Mouse (Mus musculus) forelimb bud, embryonic 11.5 days (tissue): ENCODE data around the gene Jun.

Experiments used
- DNase-seq: peaks from one replicate; pipeline ENCODE4 v3.0.0-alpha.2; 2012; ENCODE audit warnings: low read depth, low spot score

Gene Jun

DNA sequence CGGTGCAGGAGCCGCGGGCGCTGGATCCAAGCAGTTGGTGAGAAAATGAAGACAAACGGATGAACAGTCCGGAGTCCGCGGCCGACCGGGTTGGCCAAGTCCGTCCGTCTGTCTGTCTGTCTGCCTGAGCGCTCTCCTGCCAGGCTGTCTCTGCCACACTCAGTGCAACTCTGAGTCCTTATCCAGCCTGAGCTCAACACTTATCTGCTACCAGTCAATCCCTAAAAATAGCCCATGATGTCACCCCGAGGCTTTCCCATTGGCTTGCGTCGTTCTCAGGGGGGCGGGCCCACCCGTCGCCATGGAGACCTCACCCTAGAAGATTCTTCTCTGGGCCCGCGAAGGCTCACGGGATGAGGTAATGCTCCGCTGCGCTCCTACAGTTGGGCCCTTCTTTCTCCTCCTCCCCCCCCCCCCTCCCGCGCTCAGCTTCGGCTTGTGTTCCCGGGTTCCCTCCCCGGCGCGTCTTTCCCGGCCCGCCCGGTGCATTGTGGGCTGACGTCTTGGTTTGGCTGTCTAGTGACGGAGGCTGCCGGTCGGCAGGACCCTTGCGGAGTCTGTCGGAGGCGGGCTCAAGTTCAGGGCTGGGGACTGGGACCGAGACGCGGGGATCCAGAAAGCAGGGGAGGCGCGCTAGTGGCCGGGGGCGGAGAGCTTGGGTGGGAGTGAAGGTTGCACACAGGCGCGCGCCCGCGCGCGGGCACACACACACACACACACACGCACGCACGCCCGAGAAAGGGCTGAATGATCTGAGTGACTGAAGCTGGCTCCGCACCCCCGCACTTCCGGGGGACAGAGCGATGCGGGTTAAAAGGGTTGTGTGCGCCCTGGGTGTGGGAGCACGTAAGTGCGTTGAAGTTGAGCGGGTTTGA lies at the start of gene Jun:
TSS of gene Jun (minus strand) at position 198 of the 875 bp plus-strand sequence.
- DNase-seq: peak; percentile 98

DNA sequence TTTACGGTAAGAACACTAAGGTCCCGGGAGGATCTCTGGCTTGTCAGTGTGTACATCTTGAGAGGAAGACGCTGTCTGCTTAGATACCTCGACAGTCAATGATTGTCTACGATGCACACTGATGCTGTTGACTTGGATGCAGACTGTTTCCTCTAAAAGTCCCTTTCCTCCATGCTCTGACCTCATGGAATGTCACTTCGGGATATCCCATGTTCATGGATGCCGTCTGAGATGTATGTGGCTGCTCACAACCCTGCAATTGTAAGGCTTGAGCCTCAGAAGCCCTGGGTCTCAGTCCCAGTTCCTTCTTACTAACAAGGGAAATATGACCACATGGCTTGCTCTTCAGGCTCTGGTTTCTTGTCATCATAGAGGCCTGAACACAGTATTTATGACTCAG lies 49.7 kb upstream of the Jun start:
- DNase-seq: no peak

DNA sequence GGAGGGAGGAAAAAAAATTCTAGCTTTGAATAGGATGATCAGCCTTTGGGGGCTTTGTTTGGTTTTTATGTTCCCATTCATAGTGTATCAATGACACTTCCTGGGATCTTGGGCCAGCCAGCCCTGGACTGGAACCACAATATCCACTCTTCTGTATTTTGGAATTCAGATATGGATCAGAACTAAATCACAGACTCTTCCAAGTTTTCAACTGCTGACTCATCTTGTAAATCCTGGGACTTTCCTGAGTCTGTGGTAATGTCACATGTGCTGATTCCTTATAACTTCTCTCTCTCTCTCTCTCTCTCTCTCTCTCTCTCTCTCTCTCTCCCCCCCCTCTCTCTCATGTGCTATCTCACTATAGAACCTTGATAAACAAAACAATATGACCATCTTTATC lies 48.7 kb upstream of the Jun start:
- no peak for DNase-seq

DNA sequence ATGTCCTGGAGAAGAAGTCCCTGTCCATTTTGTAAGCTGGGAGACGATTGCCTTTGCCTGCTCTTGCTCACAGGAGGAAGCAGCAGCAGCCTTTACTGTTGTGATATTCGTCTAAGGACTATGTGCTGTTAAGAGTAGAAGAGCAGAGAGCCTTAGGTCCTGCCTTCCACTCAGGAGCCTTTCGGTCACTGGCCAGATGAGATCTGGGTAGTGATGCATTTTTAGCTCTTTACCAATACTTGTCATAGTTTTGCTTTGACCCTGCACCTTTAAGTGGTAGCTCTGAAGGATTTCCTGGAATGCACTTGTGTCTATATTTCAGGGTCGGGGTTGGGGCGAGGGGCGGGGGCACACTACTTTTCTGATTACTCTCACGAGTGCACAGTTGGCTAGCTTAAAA lies 47.4 kb upstream of the Jun start:
- no peak for DNase-seq

DNA sequence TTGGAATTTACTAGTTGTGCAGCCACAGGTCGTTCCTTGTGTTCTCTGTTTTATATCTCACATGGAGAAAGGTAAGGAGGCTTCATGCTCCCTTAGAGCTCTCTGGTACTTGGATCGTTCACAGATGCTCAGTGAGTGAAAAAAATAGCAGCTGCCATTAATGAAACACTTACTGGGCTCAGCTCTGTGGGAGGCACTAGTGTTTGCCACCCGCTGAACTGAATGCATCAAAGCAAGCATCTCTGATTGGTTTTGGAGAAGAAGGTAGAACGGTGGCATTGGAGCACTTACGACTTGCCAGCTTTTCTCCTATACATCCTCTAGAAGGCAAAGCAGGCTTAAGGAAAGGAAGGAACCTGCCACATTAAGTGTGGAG lies 46.7 kb upstream of the Jun start:
- peak; percentile 31 for DNase-seq

DNA sequence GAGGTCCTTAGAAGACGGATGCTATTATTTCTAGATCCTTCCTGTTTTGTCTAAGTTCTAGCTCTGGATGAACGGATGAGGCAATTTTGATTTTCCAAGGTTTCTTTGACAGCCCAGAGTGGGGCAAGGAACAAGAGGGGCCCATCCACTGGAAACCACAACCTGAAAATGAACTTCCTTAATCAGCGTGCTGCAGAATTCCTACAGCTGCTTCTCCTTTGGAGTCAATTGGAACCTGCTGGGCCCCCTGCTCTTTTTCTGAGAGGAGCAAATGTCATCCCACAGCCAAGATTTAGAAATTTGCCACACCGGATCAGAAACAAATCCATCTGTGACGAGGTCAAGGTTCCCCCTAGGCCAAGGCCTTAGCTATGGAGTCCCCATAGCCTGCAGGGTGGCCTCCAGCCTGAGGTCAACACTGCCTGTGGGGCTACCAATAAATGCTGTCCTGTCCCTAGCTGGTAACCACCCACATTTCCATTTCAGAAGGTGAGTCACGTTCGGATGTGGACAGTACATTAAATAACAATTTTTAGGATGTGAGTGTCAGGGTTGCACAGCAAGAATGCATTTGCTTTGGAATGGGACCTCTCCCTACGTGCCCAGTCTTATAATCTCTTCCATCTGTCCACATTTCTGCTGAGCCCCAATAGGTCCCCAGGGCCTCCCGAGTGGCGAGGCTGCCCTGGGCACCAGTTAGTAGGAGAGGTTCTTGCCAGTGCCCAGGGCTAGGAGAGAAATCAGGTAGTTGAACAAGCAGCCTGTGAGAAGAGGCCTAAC lies 46.1 kb upstream of the Jun start:
- peak; percentile 38 for DNase-seq

- DNase-seq: no peak
Measured at GRCm38 (mm10) chr4:95096731-95097130, 44.7 kb upstream of the Jun start.

DNA sequence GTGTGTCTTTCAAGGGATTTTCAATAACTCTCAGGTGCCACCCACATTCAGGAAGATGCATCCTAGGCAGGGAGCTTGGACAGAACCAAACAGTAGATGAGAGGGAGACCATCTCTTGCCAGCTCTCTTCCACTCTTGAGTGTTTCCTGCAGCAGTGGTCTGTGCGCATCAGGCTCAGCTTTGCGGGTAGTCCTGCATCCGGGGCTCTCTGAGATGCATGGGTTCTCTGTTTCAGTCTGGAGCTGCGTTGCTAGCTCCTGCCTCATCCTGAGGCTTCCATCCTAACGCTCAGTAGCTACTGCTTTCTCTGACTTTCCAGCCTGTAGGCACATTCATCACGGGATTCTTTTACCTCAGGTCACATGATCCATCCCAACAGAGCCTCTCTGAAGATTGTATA lies 43.9 kb upstream of the Jun start:
- no peak for DNase-seq

GRCm38 (mm10) chr4:95095355-95095754 lies 43.3 kb upstream of the Jun start:
- no peak for DNase-seq

DNA sequence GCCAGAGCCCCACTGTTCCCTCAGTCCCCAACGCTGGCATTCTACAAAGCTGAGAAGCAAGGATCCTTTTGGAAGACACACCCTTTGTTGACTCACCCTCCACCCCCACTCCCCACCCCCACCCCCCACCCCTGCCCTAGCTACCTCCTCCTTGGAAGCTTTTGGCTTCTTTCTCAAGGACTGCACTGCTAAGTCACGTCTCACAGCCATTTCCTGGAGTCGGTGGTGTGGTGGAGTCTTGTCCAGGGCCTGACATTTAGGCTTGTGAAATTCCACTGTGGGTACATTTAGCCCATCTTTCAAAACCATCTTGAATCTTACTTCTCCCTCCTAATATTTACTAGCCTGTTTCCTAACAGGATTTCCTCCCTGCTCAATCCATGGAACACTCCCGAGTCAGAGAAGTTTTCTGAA lies 42.7 kb upstream of the Jun start:
- no peak for DNase-seq

DNA sequence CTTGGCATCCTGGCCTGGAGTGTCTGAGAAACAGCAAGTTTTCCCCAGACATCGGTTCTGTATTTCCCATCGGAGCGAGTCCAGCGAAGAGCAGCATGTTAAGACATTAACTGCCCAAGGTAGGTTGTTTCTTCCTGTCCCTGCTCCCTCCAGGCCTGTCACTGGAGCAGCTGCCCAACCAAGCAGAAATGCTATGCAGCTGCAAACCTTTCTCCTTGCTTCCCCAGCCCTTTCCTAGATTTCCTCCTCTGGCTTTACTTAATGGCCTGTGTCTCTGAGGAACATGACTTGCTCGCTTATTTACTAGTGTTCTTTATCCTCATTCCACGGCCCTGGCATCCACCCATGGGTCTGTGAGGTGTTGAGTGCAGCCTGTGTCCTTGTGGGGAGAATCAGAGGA lies 41.6 kb upstream of the Jun start:
- no peak for DNase-seq

- DNase-seq: no peak
Measured at GRCm38 (mm10) chr4:95092516-95092915, 40.5 kb upstream of the Jun start.

DNA sequence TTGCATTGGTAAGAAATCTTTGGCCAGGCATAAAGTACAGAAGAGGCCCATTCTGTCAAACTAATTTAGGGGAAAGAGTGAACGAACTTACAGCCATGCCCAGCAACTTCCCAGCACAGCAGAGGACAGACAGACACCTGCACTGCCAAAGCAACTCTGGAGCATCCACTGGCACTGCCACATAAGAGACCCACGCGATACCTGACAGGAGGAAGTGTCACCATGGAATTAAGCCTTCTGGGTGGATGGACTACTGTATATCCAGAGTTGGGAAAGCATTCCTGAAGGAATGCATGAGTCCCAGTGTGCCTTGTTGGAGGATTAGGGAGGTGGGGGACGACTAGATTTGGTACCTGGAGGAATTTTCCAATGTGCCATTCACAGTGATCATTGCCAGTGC lies 39.5 kb upstream of the Jun start:
- no peak for DNase-seq

GRCm38 (mm10) chr4:95089968-95090367 lies 37.9 kb upstream of the Jun start:
- DNase-seq: no peak

DNA sequence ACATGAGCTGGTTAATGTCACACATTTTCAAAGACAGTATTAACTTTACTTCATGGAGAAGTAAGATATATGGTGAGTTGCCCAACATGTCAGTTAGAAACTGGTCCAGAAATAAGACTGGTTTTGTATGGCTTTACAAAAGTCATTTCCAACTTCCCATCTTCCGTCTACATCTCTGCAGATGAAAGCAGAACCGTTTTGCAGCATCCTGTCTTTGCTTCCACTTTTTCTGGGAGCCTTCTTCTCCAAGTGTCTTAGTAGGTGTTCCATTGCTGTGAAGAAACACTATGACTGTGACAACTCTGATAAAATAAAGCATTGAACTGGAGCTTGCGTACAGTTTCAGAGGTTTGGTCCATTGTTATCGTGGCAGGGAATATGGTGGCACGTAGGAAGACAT lies 37.0 kb upstream of the Jun start:
- DNase-seq: no peak

DNA sequence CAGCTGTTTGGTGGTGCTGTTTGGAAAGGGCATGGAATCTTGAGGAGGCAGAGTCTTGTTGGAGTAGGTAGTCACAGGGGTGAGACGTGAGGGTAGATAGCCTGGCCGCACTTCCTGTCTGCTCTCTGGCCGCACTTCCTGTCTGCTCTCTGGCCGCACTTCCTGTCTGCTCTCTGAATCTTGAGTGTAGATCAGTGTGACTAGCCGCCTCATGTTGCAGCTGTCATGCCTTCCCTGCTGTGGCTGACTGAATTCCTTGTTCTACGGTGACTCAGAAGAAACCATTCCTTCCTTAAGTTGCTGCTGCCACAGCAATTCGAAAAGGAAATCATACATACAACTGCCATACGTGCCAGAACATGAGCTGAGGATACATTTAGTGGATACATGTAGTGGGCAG lies 31.9 kb upstream of the Jun start:
- DNase-seq: no peak

- no peak for DNase-seq
Measured at GRCm38 (mm10) chr4:95083191-95083729, 31.2 kb upstream of the Jun start.

- no peak for DNase-seq
Measured at GRCm38 (mm10) chr4:95082481-95083088, 30.6 kb upstream of the Jun start.

- no peak for DNase-seq
Measured at GRCm38 (mm10) chr4:95081632-95082031, 29.6 kb upstream of the Jun start.

DNA sequence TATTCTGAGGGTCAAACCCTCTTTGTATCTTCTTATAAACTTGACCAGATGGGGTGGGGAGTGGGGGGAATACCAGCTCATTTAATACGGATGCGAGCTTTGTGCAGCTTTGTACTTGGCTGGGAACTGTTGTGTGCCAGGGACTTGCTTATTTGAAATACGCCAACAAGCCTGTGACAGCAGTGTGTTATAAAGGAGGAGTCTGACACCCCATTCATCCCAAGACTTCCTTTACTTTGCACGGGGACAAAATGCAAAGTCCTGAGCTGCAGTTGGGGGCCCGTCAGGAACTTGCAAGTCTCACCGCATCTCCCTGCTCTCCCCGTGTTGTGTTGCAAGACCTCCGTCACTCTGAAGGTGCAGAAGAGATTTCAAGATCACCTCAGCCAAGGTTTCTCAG lies 26.6 kb upstream of the Jun start:
- no peak for DNase-seq

GRCm38 (mm10) chr4:95076279-95076678 lies 24.3 kb upstream of the Jun start:
- DNase-seq: no peak

GRCm38 (mm10) chr4:95075591-95076002 lies 23.6 kb upstream of the Jun start:
- DNase-seq: no peak
